Mouse (Mus musculus) stomach, postnatal 0 days (tissue): Measurements from ENCODE around the gene Olfr878. TPM values are rescaled to one million over a fixed set of nuclear protein-coding genes. Genes with fewer than 3 reads are reported as not detected.

Source experiments
- ATAC-seq: fragments of 200-750 bp; cut with Nextera tagmentation; 2 replicates; pipeline ENCODE4 v1.8.0; 2017; ENCODE audit not compliant: low FRiP score, low TSS enrichment
- DNase-seq: peaks from one replicate; pipeline ENCODE4 v3.0.0-alpha.2; 2016; ENCODE audit warnings: low spot score
- H3K27ac ChIP-seq: fragments of 300-500 bp; sonication (generic); replicated peaks from 2 replicates; pipeline ENCODE4 v1.5.1; 2014; ENCODE audit warnings: mild to moderate bottlenecking, control low read depth
- H3K27me3 ChIP-seq: fragments of 300-500 bp; sonication (generic); 2 replicates; pipeline ENCODE4 v1.6.1; 2014; ENCODE audit warnings: low read length; ENCODE audit not compliant: control insufficient read depth, insufficient read depth
- H3K36me3 ChIP-seq: fragments of 300-500 bp; sonication (generic); 2 replicates; pipeline ENCODE4 v1.6.1; 2014; ENCODE audit warnings: low read length, mixed read lengths; ENCODE audit not compliant: control insufficient read depth, insufficient read depth
- H3K4me1 ChIP-seq: fragments of 300-500 bp; sonication (generic); replicated peaks from 2 replicates; pipeline ENCODE4 v1.6.1; 2014; ENCODE audit warnings: antibody characterized with exemption; ENCODE audit not compliant: control insufficient read depth, insufficient read depth
- H3K4me2 ChIP-seq: fragments of 300-500 bp; sonication (generic); replicated peaks from 2 replicates; pipeline ENCODE4 v1.6.1; 2014; ENCODE audit warnings: low read depth, mild to moderate bottlenecking, control low read depth, moderate library complexity
- H3K4me3 ChIP-seq: fragments of 300-500 bp; sonication (generic); 2 replicates; pipeline ENCODE4 v1.5.1; 2014; ENCODE audit warnings: low read depth, low read length, control low read depth
- H3K9ac ChIP-seq: fragments of 300-500 bp; sonication (generic); 2 replicates; pipeline ENCODE4 v1.6.1; 2014; ENCODE audit warnings: mild to moderate bottlenecking, low read length, control low read depth, mixed read lengths
- H3K9me3 ChIP-seq: fragments of 300-500 bp; sonication (generic); 2 replicates; pipeline ENCODE4 v1.6.1; 2016; ENCODE audit warnings: low read length; ENCODE audit not compliant: control insufficient read depth
- CTCF ChIP-seq: IDR thresholded peaks from 2 replicates; pipeline ENCODE4 v1.5.1; 2016; ENCODE audit warnings: antibody characterized with exemption, low read depth, mild to moderate bottlenecking, moderate library complexity
- EP300 ChIP-seq: optimal IDR thresholded peaks from 2 replicates; pipeline ENCODE3; 2016; ENCODE audit warnings: antibody characterized with exemption
- WGBS: fragments of 180-500 bp; shearing (Covaris S2); extraction: QIAGEN DNeasy Blood & Tissue Kit; methylation state at CpG from one replicate; pipeline ENCODE4 v1.1.7; 2014; 5-methylcytosine and 5-hydroxymethylcytosine counted together
- polyA plus RNA-seq: library from polyadenylated mRNA; unstranded; fragments of >200 nt; fragmentation: Nextera tagmentation; extraction: Ambion mirVana; gene quantifications from 2 replicates; pipeline ENCODE4 v1.2.1, GENCODE M21; 2015

The Olfr878 gene
- not detected in 2 replicates for polyA plus RNA-seq

- H3K4me1 ChIP-seq = no peaks in the 10 kb centered on the region
- no peak within 1 kb of the TSS for H3K4me2 ChIP-seq
- H3K27me3 ChIP-seq = no peaks in the 10 kb centered on the region
- ATAC-seq (no peak), DNase-seq (no peak)
- H3K9ac ChIP-seq = no peak within 1 kb of the TSS
- no peaks in the 10 kb centered on the region for H3K36me3 ChIP-seq
- no peak within 1 kb of the TSS for H3K4me3 ChIP-seq
- WGBS = 64% methylated on average over 2 of the region's 2 CpGs
- no peak for TF ChIP-seq EP300
- TF ChIP-seq CTCF = no peak
- no peaks in the 10 kb centered on the region for H3K9me3 ChIP-seq
- no peak within 1 kb of the TSS for H3K27ac ChIP-seq
Measured at GRCm38 (mm10) chr9:37917540-37917939, at the start of gene Olfr878. TSS of gene Olfr878 (plus strand) at chr9:37917840.

- 45% methylated on average over 1 of the region's 1 CpGs for WGBS
- TF ChIP-seq CTCF (no peak), EP300 (no peak)
- no peak for ATAC-seq
- H3K27ac ChIP-seq = no peak overlapping the region
- no peak overlapping the region for H3K4me3 ChIP-seq
- H3K9ac ChIP-seq = no peak overlapping the region
- H3K9me3 ChIP-seq = no peaks in the 10 kb centered on the region
- H3K36me3 ChIP-seq = no peaks in the 10 kb centered on the region
- no peaks in the 10 kb centered on the region for H3K4me1 ChIP-seq
- no peak overlapping the region for H3K4me2 ChIP-seq
- H3K27me3 ChIP-seq = no peaks in the 10 kb centered on the region
- DNase-seq = no peak
Measured at GRCm38 (mm10) chr9:37870246-37870645, 47.4 kb upstream of the Olfr878 start.

GRCm38 (mm10) chr9:37871097-37871496 lies 46.5 kb upstream of the Olfr878 start:
- DNase-seq (no peak), ATAC-seq (no peak)
- no peak overlapping the region for H3K27ac ChIP-seq
- no peak overlapping the region for H3K9ac ChIP-seq
- no peaks in the 10 kb centered on the region for H3K4me1 ChIP-seq
- H3K4me2 ChIP-seq = no peak overlapping the region
- TF ChIP-seq CTCF = no peak
- H3K36me3 ChIP-seq = no peaks in the 10 kb centered on the region
- 54% methylated on average over 1 of the region's 1 CpGs for WGBS
- no peaks in the 10 kb centered on the region for H3K27me3 ChIP-seq
- no peak overlapping the region for H3K4me3 ChIP-seq
- H3K9me3 ChIP-seq = no peaks in the 10 kb centered on the region

- no peaks in the 10 kb centered on the region for H3K9me3 ChIP-seq
- no peak for TF ChIP-seq EP300
- TF ChIP-seq CTCF = no peak
- no peak for ATAC-seq
- H3K9ac ChIP-seq = no peak overlapping the region
- H3K4me1 ChIP-seq = no peaks in the 10 kb centered on the region
- H3K36me3 ChIP-seq = no peaks in the 10 kb centered on the region
- no peaks in the 10 kb centered on the region for H3K27me3 ChIP-seq
- H3K27ac ChIP-seq = no peak overlapping the region
- DNase-seq = no peak
- 39% methylated on average over 1 of the region's 1 CpGs for WGBS
- no peak overlapping the region for H3K4me3 ChIP-seq
- no peak overlapping the region for H3K4me2 ChIP-seq
Measured at GRCm38 (mm10) chr9:37871536-37871935, 46.1 kb upstream of the Olfr878 start.

GRCm38 (mm10) chr9:37890960-37891359 lies 26.7 kb upstream of the Olfr878 start:
- Histone ChIP-seq H3K9ac (no peak overlapping the region), H3K27ac (no peak overlapping the region), H3K9me3 (no peaks in the 10 kb centered on the region), H3K4me2 (no peak overlapping the region), H3K4me1 (no peaks in the 10 kb centered on the region), H3K27me3 (no peaks in the 10 kb centered on the region), H3K36me3 (no peaks in the 10 kb centered on the region), H3K4me3 (no peak overlapping the region)
- ATAC-seq (no peak), DNase-seq (no peak)
- TF ChIP-seq EP300 (no peak), CTCF (no peak)
- 31% methylated on average over 2 of the region's 2 CpGs for WGBS

DNA sequence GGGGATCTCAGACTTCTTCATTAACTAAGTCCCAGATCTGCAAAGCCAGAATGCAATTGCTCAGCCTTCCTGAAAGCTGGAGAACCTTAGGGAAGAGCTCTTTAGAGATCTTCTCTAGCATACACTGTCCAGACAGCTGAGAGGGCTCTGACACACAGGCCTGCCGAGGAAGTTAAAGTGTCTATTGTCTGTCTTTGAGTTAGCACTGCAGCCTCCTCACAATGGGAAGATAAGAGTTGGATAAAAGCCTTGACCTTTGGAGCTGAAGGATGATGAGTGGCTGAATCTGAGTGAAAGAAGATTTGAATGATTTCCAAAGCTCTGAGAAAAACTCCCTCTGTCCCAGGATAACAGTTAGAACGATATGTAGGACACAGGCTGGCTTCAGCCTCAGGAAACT lies 21.0 kb upstream of the Olfr878 start, which contains the start of gene Olfr145:
TSS of gene Olfr145 (plus strand) at position 64 of the 400 bp plus-strand sequence.
- Histone ChIP-seq H3K4me1 (no peaks in the 10 kb centered on the region), H3K27ac (no peak within 1 kb of the TSS), H3K27me3 (no peaks in the 10 kb centered on the region), H3K4me2 (no peak within 1 kb of the TSS), H3K4me3 (no peak within 1 kb of the TSS), H3K9me3 (no peaks in the 10 kb centered on the region), H3K9ac (no peak within 1 kb of the TSS), H3K36me3 (no peaks in the 10 kb centered on the region)
- no peak for ATAC-seq
- no peak for DNase-seq
- 43% methylated on average over 2 of the region's 2 CpGs for WGBS
- no peak for TF ChIP-seq EP300
- TF ChIP-seq CTCF = no peak
